Mouse (Mus musculus) lung, embryonic 16.5 days (tissue): Measurements from ENCODE around the gene 1700017B05Rik. TPM values are rescaled to one million over a fixed set of nuclear protein-coding genes. Genes with fewer than 3 reads are reported as not detected.
A peak's percentile ranks its signal among the peaks of the same experiment; 100 is the strongest.

Source experiments
- ATAC-seq: fragments of 200-750 bp; cut with Nextera tagmentation; 2 replicates; pipeline ENCODE4 v1.8.0; 2017; ENCODE audit warnings: low read depth, mild to moderate bottlenecking, moderate library complexity
- H3K27ac ChIP-seq: fragments of 300-500 bp; sonication (generic); 2 replicates; pipeline ENCODE4 v1.5.1; 2014; ENCODE audit warnings: mild to moderate bottlenecking, control low read depth, low read length
- H3K27me3 ChIP-seq: fragments of 300-500 bp; sonication (generic); 2 replicates; pipeline ENCODE4 v1.6.1; 2014; ENCODE audit warnings: low read depth, low read length, mixed read lengths; ENCODE audit not compliant: control insufficient read depth, insufficient read depth
- H3K36me3 ChIP-seq: fragments of 300-500 bp; sonication (generic); 2 replicates; pipeline ENCODE4 v1.6.1; 2014; ENCODE audit warnings: low read length; ENCODE audit not compliant: control insufficient read depth, insufficient read depth
- H3K4me1 ChIP-seq: fragments of 300-500 bp; sonication (generic); replicated peaks from 2 replicates; pipeline ENCODE4 v1.6.1; 2014; ENCODE audit warnings: low read length, mixed read lengths; ENCODE audit not compliant: control insufficient read depth, insufficient read depth
- H3K4me2 ChIP-seq: fragments of 300-500 bp; sonication (generic); 2 replicates; pipeline ENCODE4 v1.6.1; 2014; ENCODE audit warnings: low read depth, low read length, control low read depth
- H3K4me3 ChIP-seq: fragments of 300-500 bp; sonication (generic); 2 replicates; pipeline ENCODE4 v1.5.1; 2014; ENCODE audit warnings: mild to moderate bottlenecking, low read length, control low read depth
- H3K9ac ChIP-seq: fragments of 300-500 bp; sonication (generic); 2 replicates; pipeline ENCODE4 v1.6.1; 2014; ENCODE audit warnings: low read length, control low read depth
- H3K9me3 ChIP-seq: fragments of 300-500 bp; sonication (generic); 2 replicates; pipeline ENCODE4 v1.6.1; 2016; ENCODE audit warnings: low read length; ENCODE audit not compliant: control insufficient read depth
- WGBS: fragments of 180-500 bp; shearing (Covaris S2); extraction: QIAGEN DNeasy Blood & Tissue Kit; methylation state at CpG from one replicate; pipeline ENCODE4 v1.1.7; 2014; 5-methylcytosine and 5-hydroxymethylcytosine counted together
- polyA plus RNA-seq: library from polyadenylated mRNA; unstranded; fragments of >200 nt; fragmentation: Nextera tagmentation; extraction: Ambion mirVana; gene quantifications from 2 replicates; pipeline ENCODE4 v1.2.1, GENCODE M21; 2015

Gene 1700017B05Rik
- polyA plus RNA-seq, 1 experiment from 2014 or later: 20.3 TPM

DNA sequence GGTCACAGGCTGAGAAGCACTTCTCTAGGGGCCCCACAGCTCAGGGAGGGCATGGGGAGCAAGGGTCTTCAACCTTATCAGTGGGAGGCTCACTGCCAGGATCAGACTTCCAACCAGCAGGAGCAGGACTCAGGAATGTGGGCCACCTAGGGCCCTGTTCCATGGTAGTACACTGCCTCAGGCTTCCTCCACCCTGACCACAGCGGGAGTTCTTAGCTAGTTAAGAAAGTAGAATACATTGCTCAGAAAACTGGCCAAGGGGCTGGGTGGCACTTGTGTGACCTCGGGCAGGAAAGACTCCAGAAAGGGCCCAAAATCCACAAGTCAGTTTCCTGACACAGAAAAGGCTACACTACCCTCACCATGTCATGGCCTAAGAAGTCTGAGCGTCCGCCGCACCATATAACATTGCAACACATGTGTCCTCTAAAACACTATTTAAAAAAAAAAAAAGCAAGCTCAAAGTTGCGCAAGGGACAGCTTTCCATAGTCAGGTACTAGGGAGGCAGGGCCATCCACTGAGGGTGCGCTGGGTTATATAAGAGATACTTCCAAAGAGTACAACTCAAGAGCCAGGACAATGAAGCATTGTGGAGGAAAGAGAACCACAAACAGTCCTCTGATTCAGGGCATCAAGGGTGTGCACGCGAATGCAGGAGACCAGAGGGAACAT is 7.5 kb downstream of the 1700017B05Rik start:
- no peaks in the 10 kb centered on the region for H3K9me3 ChIP-seq
- ATAC-seq: no peak
- H3K36me3 ChIP-seq: peaks cover 44% of the 10 kb centered on the region
- H3K4me2 ChIP-seq: no peak overlapping the region
- H3K27me3 ChIP-seq: no peaks in the 10 kb centered on the region
- no peak overlapping the region for H3K4me3 ChIP-seq
- 0 out of 2 replicates have a peak, but pooled peaks cover 11% of the 10 kb centered on the region for H3K4me1 ChIP-seq
- no peak overlapping the region for H3K9ac ChIP-seq
- 78% methylated on average over 9 of the region's 9 CpGs for WGBS
- H3K27ac ChIP-seq: peak overlapping the region; percentile 30; the same call in 1 of the 2 replicates

DNA sequence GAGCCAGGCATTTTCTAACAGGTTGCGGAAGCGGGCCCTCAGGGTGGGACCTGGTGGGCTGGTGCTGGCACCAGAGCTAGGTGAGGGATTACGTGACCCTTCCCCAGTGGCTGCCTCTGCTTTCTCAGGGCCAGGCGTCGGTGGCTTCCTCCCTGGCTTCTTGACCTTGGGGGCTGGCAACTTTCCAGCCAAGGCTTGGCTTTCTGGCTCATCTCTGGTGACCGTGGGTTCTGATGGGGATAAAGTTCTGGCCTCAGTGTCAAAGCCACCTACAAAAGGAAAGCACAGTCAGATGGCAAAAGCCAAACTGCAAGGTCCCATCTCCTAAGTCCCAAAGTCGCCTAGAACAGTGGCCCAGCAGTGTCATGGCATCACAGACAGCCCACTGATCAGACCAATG is 8.4 kb downstream of the 1700017B05Rik start:
- 76% methylated on average over 7 of the region's 7 CpGs for WGBS
- Histone ChIP-seq H3K4me2 (no peak overlapping the region), H3K27ac (no peak overlapping the region), H3K4me3 (no peak overlapping the region), H3K27me3 (no peaks in the 10 kb centered on the region), H3K9me3 (no peaks in the 10 kb centered on the region), H3K36me3 (peaks cover 44% of the 10 kb centered on the region), H3K9ac (no peak overlapping the region), H3K4me1 (0 out of 2 replicates have a peak, but pooled peaks cover 11% of the 10 kb centered on the region)
- no peak for ATAC-seq

GRCm38 (mm10) chr9:57251139-57251538 is 11.3 kb downstream of the 1700017B05Rik start:
- 74% methylated on average over 2 of the region's 2 CpGs for WGBS
- Histone ChIP-seq H3K27ac (peak overlapping the region; percentile 58), H3K4me2 (no peak overlapping the region), H3K27me3 (no peaks in the 10 kb centered on the region), H3K9ac (no peak overlapping the region), H3K4me1 (peaks cover 21% of the 10 kb centered on the region), H3K36me3 (peaks cover 23% of the 10 kb centered on the region), H3K9me3 (no peaks in the 10 kb centered on the region), H3K4me3 (no peak overlapping the region)
- peak; percentile 64 for ATAC-seq

DNA sequence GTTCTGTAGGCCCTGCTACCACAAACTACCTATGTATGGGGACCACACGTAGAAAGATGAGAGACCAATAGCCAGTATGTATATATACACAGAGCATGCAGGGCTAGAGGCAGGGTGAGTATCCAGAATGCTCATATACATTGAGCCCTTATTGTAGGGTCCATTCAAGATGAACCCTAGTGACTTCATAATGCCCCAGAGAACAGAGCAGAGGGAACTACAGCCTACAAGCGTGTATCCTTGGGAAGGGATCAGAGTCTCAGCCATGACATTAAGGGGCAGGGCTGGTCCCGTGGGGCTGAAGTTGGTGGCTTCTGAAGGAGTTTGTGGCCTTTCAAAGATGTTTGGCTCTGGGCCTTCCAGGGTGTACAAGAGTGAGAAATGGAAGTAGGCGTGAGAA is 12.4 kb downstream of the 1700017B05Rik start:
- WGBS: 84% methylated on average over 4 of the region's 4 CpGs
- H3K4me1 ChIP-seq: peaks cover 21% of the 10 kb centered on the region
- no peak overlapping the region for H3K4me3 ChIP-seq
- no peaks in the 10 kb centered on the region for H3K9me3 ChIP-seq
- H3K4me2 ChIP-seq: no peak overlapping the region
- no peak for ATAC-seq
- H3K27ac ChIP-seq: no peak overlapping the region
- H3K27me3 ChIP-seq: no peaks in the 10 kb centered on the region
- no peak overlapping the region for H3K9ac ChIP-seq
- peaks cover 22% of the 10 kb centered on the region for H3K36me3 ChIP-seq

- Histone ChIP-seq H3K9ac (no peak overlapping the region), H3K4me3 (no peak overlapping the region), H3K4me1 (peaks cover 16% of the 10 kb centered on the region), H3K27me3 (no peaks in the 10 kb centered on the region), H3K9me3 (no peaks in the 10 kb centered on the region), H3K36me3 (peaks cover 12% of the 10 kb centered on the region), H3K4me2 (no peak overlapping the region), H3K27ac (no peak overlapping the region)
- ATAC-seq: no peak
- 34% methylated on average over 7 of the region's 7 CpGs for WGBS
Observed at GRCm38 (mm10) chr9:57248030-57248942, 14.1 kb downstream of the 1700017B05Rik start.

DNA sequence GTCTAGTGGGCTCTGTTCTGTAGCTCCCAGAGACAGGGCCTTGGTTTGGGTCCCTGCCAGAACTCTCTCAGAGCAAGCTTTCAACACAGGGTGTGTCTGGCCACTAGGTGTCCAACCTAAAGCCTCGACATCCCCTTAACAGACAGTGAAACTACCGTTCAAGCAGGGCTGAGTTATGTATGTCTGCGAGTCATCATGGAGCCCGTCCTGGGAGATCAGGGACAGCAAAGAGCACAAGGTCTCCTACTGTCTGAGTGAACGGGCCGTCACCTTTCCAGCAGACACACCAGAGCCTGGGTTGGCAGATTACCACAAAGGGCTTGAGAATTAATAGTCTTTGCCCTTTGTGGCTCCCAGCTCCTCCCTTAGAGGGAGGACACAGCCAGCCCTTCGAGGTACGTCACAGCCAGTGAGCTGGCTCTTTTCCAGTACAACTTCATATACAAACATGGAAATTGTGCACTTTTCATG is 15.2 kb downstream of the 1700017B05Rik start:
- H3K4me2 ChIP-seq: no peak overlapping the region

GRCm38 (mm10) chr9:57246482-57246881 is 15.9 kb downstream of the 1700017B05Rik start:
- Histone ChIP-seq H3K27me3 (no peaks in the 10 kb centered on the region), H3K4me1 (peaks cover 12% of the 10 kb centered on the region), H3K4me2 (no peak overlapping the region), H3K36me3 (no peaks in the 10 kb centered on the region), H3K4me3 (no peak overlapping the region), H3K9me3 (no peaks in the 10 kb centered on the region), H3K9ac (no peak overlapping the region), H3K27ac (no peak overlapping the region)
- WGBS: 81% methylated on average over 5 of the region's 5 CpGs
- no peak for ATAC-seq

More for the DNA sequence above, 15.2 kb downstream of the 1700017B05Rik start:
- ATAC-seq: peak; percentile 24; the same call in 1 of the 2 replicates
- 29% methylated on average over 8 of the region's 8 CpGs for WGBS
- Histone ChIP-seq H3K4me1 (peaks cover 16% of the 10 kb centered on the region), H3K4me3 (no peak overlapping the region), H3K9me3 (no peaks in the 10 kb centered on the region), H3K36me3 (peaks cover 2% of the 10 kb centered on the region), H3K9ac (no peak overlapping the region), H3K27ac (no peak overlapping the region), H3K27me3 (no peaks in the 10 kb centered on the region)

- H3K9me3 ChIP-seq: no peaks in the 10 kb centered on the region
- H3K4me1 ChIP-seq: peaks cover 10% of the 10 kb centered on the region
- no peak overlapping the region for H3K4me2 ChIP-seq
- H3K4me3 ChIP-seq: no peak overlapping the region
- H3K9ac ChIP-seq: no peak overlapping the region
- H3K36me3 ChIP-seq: no peaks in the 10 kb centered on the region
- no peaks in the 10 kb centered on the region for H3K27me3 ChIP-seq
- ATAC-seq: no peak
- H3K27ac ChIP-seq: no peak overlapping the region
- WGBS: 32% methylated on average over 7 of the region's 7 CpGs
Observed at GRCm38 (mm10) chr9:57244106-57244685, 18.2 kb downstream of the 1700017B05Rik start.

DNA sequence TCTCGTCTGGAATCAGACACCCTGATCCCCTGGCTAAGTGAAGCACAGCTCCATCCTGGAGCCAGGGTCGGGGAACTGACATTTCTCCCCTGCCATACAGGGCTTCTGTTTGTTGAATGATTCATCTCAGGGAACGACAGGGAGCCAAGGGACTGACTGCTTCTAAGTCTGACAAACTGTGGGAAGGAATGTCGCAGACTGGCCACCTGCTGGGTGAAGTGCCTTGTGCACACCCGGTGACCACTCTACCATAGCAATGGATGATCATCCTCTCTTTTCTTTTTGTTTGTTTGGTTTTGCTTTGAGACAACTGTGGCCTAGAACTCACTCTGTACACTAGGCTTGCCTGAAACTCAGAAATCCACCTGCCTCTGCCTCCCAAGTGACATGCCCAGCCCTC is 19.5 kb downstream of the 1700017B05Rik start:
- Histone ChIP-seq H3K9ac (no peak overlapping the region), H3K4me2 (no peak overlapping the region), H3K36me3 (no peaks in the 10 kb centered on the region), H3K4me1 (peaks cover 4% of the 10 kb centered on the region), H3K4me3 (no peak overlapping the region), H3K27me3 (no peaks in the 10 kb centered on the region), H3K27ac (no peak overlapping the region), H3K9me3 (no peaks in the 10 kb centered on the region)
- no peak for ATAC-seq
- WGBS: 26% methylated on average over 5 of the region's 5 CpGs
